Mouse (Mus musculus) embryonic facial prominence, embryonic 11.5 days (tissue): ENCODE data around the gene Zbp1. TPM values are rescaled to one million over a fixed set of nuclear protein-coding genes. Genes with fewer than 3 reads are reported as not detected.
A peak's percentile ranks its signal among the peaks of the same experiment; 100 is the strongest.

Experiments
- ATAC-seq: fragments of 200-750 bp; cut with Nextera tagmentation; replicated peaks from 2 replicates; pipeline ENCODE4 v1.8.0; 2017; ENCODE audit warnings: low read depth; ENCODE audit not compliant: insufficient number of reproducible peaks, low FRiP score, low TSS enrichment
- DNase-seq: peaks from one replicate; pipeline ENCODE4 v3.0.0-alpha.2; 2015; ENCODE audit warnings: low spot score
- H3K27ac ChIP-seq: fragments of 300-500 bp; sonication (generic); replicated peaks from 2 replicates; pipeline ENCODE4 v1.5.1; 2014; ENCODE audit warnings: mild to moderate bottlenecking, low read depth, low read length, control low read depth
- H3K27me3 ChIP-seq: fragments of 300-500 bp; sonication (generic); 2 replicates; pipeline ENCODE4 v1.6.1; 2014; ENCODE audit warnings: mild to moderate bottlenecking, low read length, moderate library complexity, mixed read lengths; ENCODE audit not compliant: control insufficient read depth, insufficient read depth
- H3K36me3 ChIP-seq: fragments of 300-500 bp; sonication (generic); replicated peaks from 2 replicates; pipeline ENCODE4 v1.6.1; 2014; ENCODE audit warnings: low read depth, mild to moderate bottlenecking, low read length, moderate library complexity, mixed read lengths; ENCODE audit not compliant: control insufficient read depth, insufficient read depth
- H3K4me1 ChIP-seq: fragments of 300-500 bp; sonication (generic); 2 replicates; pipeline ENCODE4 v1.6.1; 2014; ENCODE audit warnings: low read length, mixed read lengths; ENCODE audit not compliant: control insufficient read depth, insufficient read depth
- H3K4me2 ChIP-seq: fragments of 300-500 bp; sonication (generic); 2 replicates; pipeline ENCODE4 v1.6.1; 2014; ENCODE audit warnings: low read depth, mild to moderate bottlenecking, control low read depth, low read length, moderate library complexity
- H3K4me3 ChIP-seq: fragments of 300-500 bp; sonication (generic); 2 replicates; pipeline ENCODE4 v1.5.1; 2014; ENCODE audit warnings: low read depth, low read length, control low read depth
- H3K9ac ChIP-seq: fragments of 300-500 bp; sonication (generic); replicated peaks from 2 replicates; pipeline ENCODE4 v1.6.1; 2014; ENCODE audit warnings: mild to moderate bottlenecking, control low read depth, low read length
- H3K9me3 ChIP-seq: fragments of 300-500 bp; sonication (generic); replicated peaks from 2 replicates; pipeline ENCODE4 v1.6.1; 2016; ENCODE audit warnings: mild to moderate bottlenecking, low read length, inconsistent platforms, mixed read lengths; ENCODE audit not compliant: control insufficient read depth
- WGBS: fragments of 180-500 bp; shearing (Covaris S2); extraction: QIAGEN DNeasy Blood & Tissue Kit; methylation state at CpG from one replicate; pipeline ENCODE4 v1.1.7; 2014; 5-methylcytosine and 5-hydroxymethylcytosine counted together
- polyA plus RNA-seq: library from polyadenylated mRNA; unstranded; fragments of >200 nt; fragmentation: Nextera tagmentation; extraction: Ambion mirVana; gene quantifications from 2 replicates; pipeline ENCODE4 v1.2.1, GENCODE M21; 2014

The Zbp1 gene
- polyA plus RNA-seq, 1 experiment from 2014 or later: not detected

- DNase-seq (no peak), ATAC-seq (no peak)
- no peaks in the 10 kb centered on the region for H3K27me3 ChIP-seq
- WGBS: 74% methylated on average over 4 of the region's 4 CpGs
- H3K9ac ChIP-seq: no peak overlapping the region
- no peak overlapping the region for H3K27ac ChIP-seq
- H3K36me3 ChIP-seq: no peaks in the 10 kb centered on the region
- no peak overlapping the region; the same call in 1 of the 2 replicates for H3K4me2 ChIP-seq
- H3K4me1 ChIP-seq: no peaks in the 10 kb centered on the region
- no peaks in the 10 kb centered on the region for H3K9me3 ChIP-seq
- no peak overlapping the region for H3K4me3 ChIP-seq
Measured at GRCm38 (mm10) chr2:173204671-173205070, 14.1 kb downstream of the Zbp1 start.

DNA sequence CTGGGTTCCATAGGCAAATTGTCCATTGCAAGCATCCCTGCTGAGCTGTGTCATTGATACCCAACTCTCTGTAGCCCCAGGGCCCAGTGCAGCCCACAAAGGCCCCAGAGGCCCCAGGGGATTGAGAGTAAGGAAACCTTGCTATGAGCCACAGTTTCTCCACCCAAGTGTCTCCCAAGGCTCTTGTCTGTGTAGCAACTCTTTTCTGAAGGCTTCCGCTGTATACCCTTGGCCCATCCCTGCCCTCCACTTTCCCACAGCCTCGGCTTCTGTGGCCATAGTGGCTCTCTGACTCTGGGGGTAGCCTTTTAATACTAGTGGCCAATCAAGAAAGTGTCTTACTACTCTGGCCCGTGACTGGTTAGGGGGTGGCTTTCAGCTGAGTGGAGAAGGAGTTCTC, 15.0 kb downstream of the Zbp1 start:
- Histone ChIP-seq H3K9ac (no peak overlapping the region), H3K4me1 (no peaks in the 10 kb centered on the region), H3K27me3 (no peaks in the 10 kb centered on the region), H3K4me3 (no peak overlapping the region), H3K4me2 (no peak overlapping the region), H3K9me3 (no peaks in the 10 kb centered on the region), H3K27ac (no peak overlapping the region), H3K36me3 (no peaks in the 10 kb centered on the region)
- no peak for ATAC-seq
- DNase-seq: no peak
- 80% methylated on average over 3 of the region's 3 CpGs for WGBS

- Histone ChIP-seq H3K4me1 (no peaks in the 10 kb centered on the region), H3K27ac (no peak overlapping the region), H3K9ac (no peak overlapping the region), H3K27me3 (no peaks in the 10 kb centered on the region), H3K36me3 (no peaks in the 10 kb centered on the region), H3K4me3 (no peak overlapping the region), H3K9me3 (no peaks in the 10 kb centered on the region), H3K4me2 (no peak overlapping the region)
- DNase-seq: no peak
- WGBS: 86% methylated on average over 19 of the region's 19 CpGs
- ATAC-seq: no peak
Measured at GRCm38 (mm10) chr2:173202924-173203689, 15.6 kb downstream of the Zbp1 start.

GRCm38 (mm10) chr2:173194796-173195195, 23.9 kb downstream of the Zbp1 start:
- no peaks in the 10 kb centered on the region for H3K4me1 ChIP-seq
- no peaks in the 10 kb centered on the region for H3K27me3 ChIP-seq
- 77% methylated on average over 4 of the region's 4 CpGs for WGBS
- DNase-seq (no peak), ATAC-seq (no peak)
- H3K27ac ChIP-seq: no peak overlapping the region
- no peak overlapping the region for H3K9ac ChIP-seq
- H3K4me2 ChIP-seq: no peak overlapping the region
- H3K4me3 ChIP-seq: no peak overlapping the region
- H3K36me3 ChIP-seq: no peaks in the 10 kb centered on the region
- no peaks in the 10 kb centered on the region for H3K9me3 ChIP-seq

GRCm38 (mm10) chr2:173187182-173187855, 31.4 kb downstream of the Zbp1 start:
- no peaks in the 10 kb centered on the region for H3K27me3 ChIP-seq
- no peak overlapping the region for H3K4me2 ChIP-seq
- no peaks in the 10 kb centered on the region for H3K36me3 ChIP-seq
- no peak overlapping the region for H3K9ac ChIP-seq
- no peaks in the 10 kb centered on the region for H3K4me1 ChIP-seq
- 32% methylated on average over 8 of the region's 8 CpGs for WGBS
- no peak for ATAC-seq
- H3K9me3 ChIP-seq: no peaks in the 10 kb centered on the region
- no peak overlapping the region for H3K27ac ChIP-seq
- no peak overlapping the region for H3K4me3 ChIP-seq
- DNase-seq: no peak

GRCm38 (mm10) chr2:173186047-173186943, 32.4 kb downstream of the Zbp1 start:
- Histone ChIP-seq H3K9me3 (no peaks in the 10 kb centered on the region), H3K27me3 (no peaks in the 10 kb centered on the region), H3K4me2 (no peak overlapping the region), H3K4me3 (no peak overlapping the region), H3K9ac (no peak overlapping the region), H3K27ac (no peak overlapping the region), H3K36me3 (no peaks in the 10 kb centered on the region), H3K4me1 (no peaks in the 10 kb centered on the region)
- ATAC-seq: peak; percentile 48
- DNase-seq: peak; percentile 88
- WGBS: 32% methylated on average over 26 of the region's 26 CpGs

DNA sequence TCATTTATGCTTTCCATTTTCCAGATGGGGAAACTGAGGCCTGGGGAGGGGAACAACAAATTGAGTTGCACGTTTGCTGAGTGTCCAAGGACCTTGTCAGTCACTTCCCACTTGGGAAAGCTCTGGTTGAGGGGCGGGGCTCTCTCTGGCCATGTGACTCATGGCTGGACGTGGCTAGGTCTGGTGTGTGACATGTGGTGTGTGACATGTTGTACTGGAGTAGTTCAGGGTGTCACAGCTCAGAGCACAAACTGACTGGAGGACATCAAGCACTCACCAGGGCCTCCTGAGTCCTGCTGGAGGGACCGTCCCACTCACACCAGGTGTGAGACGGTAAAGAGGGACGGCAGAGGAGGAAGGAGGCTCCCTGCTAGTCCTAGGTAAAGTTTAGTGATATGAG, 33.4 kb downstream of the Zbp1 start:
- H3K4me2 ChIP-seq: no peak overlapping the region
- DNase-seq (no peak), ATAC-seq (no peak)
- no peak overlapping the region for H3K27ac ChIP-seq
- no peaks in the 10 kb centered on the region for H3K36me3 ChIP-seq
- WGBS: 69% methylated on average over 6 of the region's 6 CpGs
- no peaks in the 10 kb centered on the region for H3K4me1 ChIP-seq
- no peak overlapping the region for H3K9ac ChIP-seq
- H3K9me3 ChIP-seq: no peaks in the 10 kb centered on the region
- H3K4me3 ChIP-seq: no peak overlapping the region
- no peaks in the 10 kb centered on the region for H3K27me3 ChIP-seq
